Mouse (Mus musculus): Measurements from ENCODE around the gene Vmn1r42. TPM values are rescaled to one million over a fixed set of nuclear protein-coding genes. Genes with fewer than 3 reads are reported as not detected.

Vmn1r42 gene
- not detected in 4 replicates for total RNA-seq (2023; ENCODE audit: inconsistent age)

DNA sequence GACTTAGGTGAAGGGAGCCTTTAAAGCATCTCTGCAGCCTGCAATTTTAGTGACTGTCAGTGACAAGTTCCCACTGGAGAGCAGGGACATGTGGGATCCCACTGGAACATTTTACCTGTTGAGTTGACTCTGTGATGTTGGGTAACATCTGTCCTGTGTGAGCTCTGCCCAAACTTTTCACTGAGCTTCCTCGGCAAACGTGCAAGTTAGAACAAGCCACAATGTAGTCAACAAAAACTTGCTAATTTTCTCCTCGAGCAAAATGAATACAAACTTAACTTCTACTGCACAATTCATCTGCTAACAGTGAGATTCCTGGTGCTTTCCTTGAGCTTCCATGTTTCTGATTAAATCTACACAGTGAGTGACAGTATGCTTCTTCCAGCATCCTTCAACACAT lies at the start of gene Vmn1r42, which contains the start of gene Vmn1r43:
TSS of gene Vmn1r42 (minus strand) at position 101 of the 400 bp plus-strand sequence.
TSS of gene Vmn1r43 (minus strand) at position 101 of the 400 bp plus-strand sequence.

DNA sequence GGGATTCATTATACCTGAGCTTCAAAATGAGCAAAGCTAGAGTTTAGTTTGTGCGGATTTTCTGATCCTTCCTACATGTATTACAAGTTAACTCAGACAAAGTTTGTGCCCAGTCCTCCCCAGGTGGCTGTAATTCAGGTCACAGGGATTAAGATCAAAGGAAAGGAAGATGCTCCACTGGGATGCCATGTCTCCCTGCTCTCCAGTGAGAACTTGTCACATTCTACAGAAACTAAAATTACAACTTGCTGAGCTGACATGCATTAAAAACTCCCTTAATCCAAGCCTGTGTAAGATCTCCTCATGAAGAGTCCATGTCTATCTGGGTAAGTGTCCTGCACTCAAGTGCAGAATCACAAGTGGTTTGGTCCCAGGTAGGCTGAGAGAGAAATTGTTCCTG lies 7.1 kb upstream of the Vmn1r42 start, which contains the start of gene Vmn1r44:
TSS of gene Vmn1r44 (plus strand) at position 301 of the 400 bp plus-strand sequence.

Other genes with a start within 250 kb of the Vmn1r42 start
- gene Txnrd3, start 232.4 kb downstream of the Vmn1r42 start, total RNA-seq (2023; ENCODE audit: inconsistent age) = 4.0 to 5.7 TPM (median 4.6 TPM) in 4 replicates
- not detected in 4 replicates for gene Vmn1r40, start 168.9 kb downstream of the Vmn1r42 start, total RNA-seq (2023; ENCODE audit: inconsistent age)
- gene Vmn1r41, start 135.6 kb downstream of the Vmn1r42 start, total RNA-seq (2023; ENCODE audit: inconsistent age) = not detected in 4 replicates
- gene Vmn1r43, start within 50 bp of the Vmn1r42 start, total RNA-seq (2023; ENCODE audit: inconsistent age) = not detected in 4 replicates
- gene Vmn1r44, start 7.2 kb upstream of the Vmn1r42 start, total RNA-seq (2023; ENCODE audit: inconsistent age) = not detected in 4 replicates
- gene Vmn1r45, start 64.2 kb upstream of the Vmn1r42 start, total RNA-seq (2023; ENCODE audit: inconsistent age) = not detected in 4 replicates
- not detected in 4 replicates for gene Vmn1r46, start 92.9 kb upstream of the Vmn1r42 start, total RNA-seq (2023; ENCODE audit: inconsistent age)
- not detected in 4 replicates for gene Vmn1r47, start 139.7 kb upstream of the Vmn1r42 start, total RNA-seq (2023; ENCODE audit: inconsistent age)
- gene Vmn1r48, start 160.4 kb upstream of the Vmn1r42 start, total RNA-seq (2023; ENCODE audit: inconsistent age) = not detected in 4 replicates
- gene Vmn1r49, start 202.1 kb upstream of the Vmn1r42 start, total RNA-seq (2023; ENCODE audit: inconsistent age) = not detected in 4 replicates
- gene Vmn1r50, start 225.0 kb upstream of the Vmn1r42 start, total RNA-seq (2023; ENCODE audit: inconsistent age) = not detected in 4 replicates
- gene Vmn1r51, start 246.2 kb upstream of the Vmn1r42 start, total RNA-seq (2023; ENCODE audit: inconsistent age) = not detected in 4 replicates

Data from B cell, adult (primary cell).